Mouse (Mus musculus): ENCODE measurements around the gene Kctd2.
"Not testable (repeated sequence)": the region's sequence is repeated elsewhere in the genome, so short reads cannot be mapped to it uniquely, and the experiment has no call there.

Gene Kctd2

DNA sequence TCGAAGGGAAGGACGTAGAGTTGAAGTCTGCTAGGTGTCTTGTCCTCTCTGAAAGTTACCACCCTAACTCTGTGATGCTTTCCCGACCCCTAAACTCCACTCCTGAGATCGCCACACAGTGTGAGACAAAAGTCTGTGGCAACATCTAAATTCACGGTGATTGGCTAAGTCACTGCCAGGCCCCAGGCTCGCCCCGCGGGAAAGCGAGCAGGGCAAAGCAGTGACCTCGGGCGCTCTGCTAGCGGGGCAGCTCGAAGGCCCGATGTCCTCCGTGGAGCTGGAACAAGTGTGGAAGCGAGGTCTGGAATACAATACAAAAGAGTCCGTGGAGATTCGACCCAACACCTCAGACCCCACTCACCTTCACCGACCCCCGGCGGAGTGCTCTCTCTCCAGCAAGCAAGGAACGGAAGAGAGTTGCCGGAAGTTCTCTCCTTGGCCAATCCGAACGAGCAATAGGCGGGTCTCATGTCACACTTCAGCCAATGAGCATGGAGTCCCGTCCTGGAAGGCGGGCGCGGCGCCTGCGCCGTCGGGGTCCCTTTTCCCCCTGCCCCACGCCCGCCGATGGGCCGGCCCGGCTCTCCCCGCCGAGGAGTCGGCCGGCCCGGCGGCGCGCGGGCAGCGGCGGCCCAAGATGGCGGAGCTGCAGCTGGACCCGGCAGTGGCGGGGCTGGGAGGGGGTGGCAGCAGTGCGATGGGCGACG, at the start of gene Kctd2, which contains the start of gene Atp5h:
TSS of gene Kctd2 (plus strand) at position 598 of the 707 bp plus-strand sequence.
TSS of gene Atp5h (minus strand) at position 432 of the 707 bp plus-strand sequence.
- peak; percentile 86 to 94 for DNase-seq (ENCODE audit: low spot score in 2 of 2)

- no peak for DNase-seq (ENCODE audit: low spot score in 2 of 2)
Observed at GRCm38 (mm10) chr11:115370368-115370767, 49.6 kb upstream of the Kctd2 start.

- DNase-seq (ENCODE audit: low spot score in 2 of 2): no peak
Observed at GRCm38 (mm10) chr11:115371354-115371753, 48.6 kb upstream of the Kctd2 start.

DNA sequence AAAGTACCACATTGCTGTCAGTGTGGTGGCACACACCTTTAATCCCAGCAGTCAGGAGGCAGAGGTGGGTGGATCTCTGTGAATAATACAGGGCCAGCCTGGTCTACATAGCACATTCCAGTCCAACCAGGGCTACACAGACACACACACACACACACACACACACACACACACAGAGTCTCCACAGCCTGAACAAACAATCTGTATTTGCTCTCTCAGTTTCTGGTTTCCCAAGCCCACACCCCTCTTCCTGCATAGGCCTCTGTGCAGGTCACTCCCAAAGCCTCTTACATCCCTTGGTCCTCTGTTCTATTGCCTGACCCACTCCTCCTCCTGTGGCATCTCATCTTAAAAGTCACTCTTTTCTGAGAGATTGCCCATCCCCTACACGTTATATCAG, 47.9 kb upstream of the Kctd2 start:
- DNase-seq (ENCODE audit: low spot score in 2 of 2): no peak

DNA sequence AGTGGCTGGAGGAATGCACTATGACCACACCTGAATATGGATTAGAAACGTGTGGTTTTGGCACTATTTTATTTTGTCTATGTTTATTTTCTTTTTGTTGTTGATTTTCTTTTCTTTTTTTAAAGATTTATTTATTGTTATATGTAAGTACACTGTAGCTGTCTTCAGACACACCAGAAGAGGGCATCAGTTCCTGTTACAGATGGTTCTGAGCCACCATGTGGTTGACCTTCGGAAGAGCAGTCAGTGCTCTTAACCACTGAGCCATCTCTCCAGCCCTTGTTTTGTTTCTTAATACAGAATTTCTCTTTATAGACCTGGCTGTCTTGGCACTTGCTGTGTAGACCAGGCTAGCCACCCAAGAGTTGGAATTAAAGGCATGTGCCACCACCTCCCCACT, 47.2 kb upstream of the Kctd2 start:
- no peak for DNase-seq (ENCODE audit: low spot score in 2 of 2)

DNA sequence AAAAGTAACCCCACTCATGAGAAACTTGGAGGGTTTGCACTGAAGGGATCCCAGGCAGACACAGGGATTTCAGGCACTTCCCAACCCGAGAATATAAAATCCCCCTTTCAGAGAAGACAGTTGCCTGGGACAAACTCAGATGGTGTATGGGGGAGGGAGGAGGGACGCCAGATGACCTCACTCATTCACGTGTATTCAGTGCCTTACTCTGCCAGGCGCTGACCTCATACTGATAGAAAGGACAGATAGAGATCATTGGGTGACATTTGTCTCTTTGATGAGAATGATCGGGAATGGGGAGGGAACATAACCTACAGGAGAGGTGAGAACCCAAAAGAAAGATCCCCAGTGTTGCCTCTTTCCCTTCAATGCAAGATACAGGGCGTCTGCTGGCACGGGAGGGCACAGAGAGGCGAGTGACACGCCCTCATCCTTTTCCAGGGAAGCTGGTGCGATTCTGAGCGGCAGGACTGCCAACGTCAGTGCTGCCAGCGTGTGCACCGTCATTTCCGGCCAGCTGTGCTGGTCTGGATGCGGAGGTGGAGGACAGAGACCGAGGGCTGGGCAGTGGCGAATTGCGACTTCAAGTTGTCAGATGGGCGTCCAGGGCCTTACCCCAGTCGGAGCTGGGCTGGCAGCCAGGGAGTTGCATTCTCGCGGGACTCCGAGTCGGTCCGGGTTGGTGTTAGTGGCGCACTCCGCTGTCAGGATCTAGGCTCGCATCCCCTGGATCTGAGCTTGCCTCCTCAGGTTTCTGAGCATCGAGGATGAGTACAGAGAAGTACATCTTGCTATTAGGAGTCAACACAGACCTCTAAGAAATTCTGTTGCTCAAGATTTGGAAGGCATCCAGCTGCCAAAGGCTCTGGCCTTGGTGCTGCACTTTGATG, 45.9 kb upstream of the Kctd2 start:
- peak in 1 of 2 experiments; percentile 37 for DNase-seq (ENCODE audit: low spot score in 2 of 2)

DNA sequence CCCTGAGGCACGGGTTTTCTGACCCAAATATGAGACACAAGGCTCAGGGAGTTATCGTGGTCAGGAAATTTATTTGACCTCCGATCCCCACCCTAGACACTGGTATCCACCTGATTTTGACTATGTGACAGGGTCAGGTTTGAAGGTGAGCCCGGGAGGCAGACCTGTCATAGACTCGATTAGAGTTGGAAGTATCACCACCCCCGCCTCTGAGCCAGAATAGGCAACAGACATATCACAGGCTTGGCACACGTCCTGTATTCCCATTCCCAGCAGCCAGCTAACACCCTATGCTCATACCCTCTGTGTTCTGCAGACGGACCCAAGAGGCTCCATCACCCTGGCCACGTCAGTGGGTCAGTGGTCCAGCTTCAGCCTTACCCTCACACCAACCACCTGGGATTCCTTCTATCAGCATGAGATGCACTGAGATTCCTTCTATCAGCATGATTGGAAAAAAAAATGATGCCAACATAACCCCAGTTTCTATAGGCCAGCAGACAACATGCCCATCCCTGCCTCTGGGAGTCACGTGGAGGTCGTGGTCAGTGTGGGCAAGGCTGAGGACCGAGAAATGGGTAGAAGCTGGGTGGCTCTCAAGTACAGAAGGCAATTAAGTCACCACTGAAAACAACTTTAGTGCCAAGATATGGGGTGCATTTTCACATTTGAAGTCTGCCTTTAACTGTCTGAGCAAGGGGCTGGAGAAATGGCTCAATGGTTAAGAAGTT, 45.1 kb upstream of the Kctd2 start:
- no peak for DNase-seq (ENCODE audit: low spot score in 2 of 2)

- DNase-seq (ENCODE audit: low spot score in 2 of 2): no peak
Observed at GRCm38 (mm10) chr11:115376722-115377121, 43.2 kb upstream of the Kctd2 start.

GRCm38 (mm10) chr11:115377254-115377653, 42.7 kb upstream of the Kctd2 start:
- no peak for DNase-seq (ENCODE audit: low spot score in 2 of 2)

GRCm38 (mm10) chr11:115377854-115378253, 42.1 kb upstream of the Kctd2 start:
- no peak for DNase-seq (ENCODE audit: low spot score in 2 of 2)

DNA sequence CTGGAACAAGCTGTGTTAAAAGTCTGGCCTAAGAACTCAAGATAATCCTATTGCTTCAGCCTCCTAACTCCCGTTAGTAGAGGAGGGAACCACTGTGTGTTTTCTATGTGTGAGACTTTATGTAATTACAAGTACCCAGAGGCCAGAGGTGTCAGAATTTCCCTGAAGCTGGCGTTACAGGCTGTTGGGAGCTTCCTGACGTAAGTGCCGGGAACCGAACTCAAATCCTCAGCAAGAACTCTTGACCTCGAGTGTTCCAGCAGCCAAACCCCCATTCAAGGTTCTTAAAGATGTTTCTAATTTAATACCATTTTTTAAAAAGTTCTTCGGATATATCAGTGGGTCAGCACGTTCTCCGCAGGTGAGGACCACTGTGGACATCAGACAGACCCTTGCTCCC, 38.7 kb upstream of the Kctd2 start:
- no peak for DNase-seq (ENCODE audit: low spot score in 2 of 2)

GRCm38 (mm10) chr11:115381743-115382539, 38.0 kb upstream of the Kctd2 start, which contains the start of gene Cdr2l:
Cdr2l (plus strand) TSS chr11:115381916.
- peak in 1 of 2 experiments; percentile 50 for DNase-seq (ENCODE audit: low spot score in 2 of 2)

DNA sequence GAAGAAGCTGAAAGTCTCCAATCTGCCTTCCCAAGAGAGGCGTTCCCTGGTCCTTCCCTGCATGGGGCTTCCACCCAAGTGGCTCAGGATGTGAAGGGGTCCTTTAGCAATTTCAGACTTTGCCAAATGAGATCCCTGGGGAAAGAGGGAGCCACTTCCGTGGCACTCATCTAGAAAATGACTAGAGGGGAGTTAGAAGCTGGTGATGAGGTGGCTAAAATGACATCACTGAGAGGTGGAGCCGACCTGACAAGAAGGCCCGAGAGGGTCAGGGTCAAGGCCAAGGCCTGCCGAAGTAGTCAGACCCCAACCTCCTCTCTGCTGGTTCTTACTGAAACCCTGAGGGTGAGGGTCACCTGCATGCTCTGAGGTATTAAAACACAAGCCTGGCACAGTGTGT, 37.0 kb upstream of the Kctd2 start:
- no peak for DNase-seq (ENCODE audit: low spot score in 2 of 2)

DNA sequence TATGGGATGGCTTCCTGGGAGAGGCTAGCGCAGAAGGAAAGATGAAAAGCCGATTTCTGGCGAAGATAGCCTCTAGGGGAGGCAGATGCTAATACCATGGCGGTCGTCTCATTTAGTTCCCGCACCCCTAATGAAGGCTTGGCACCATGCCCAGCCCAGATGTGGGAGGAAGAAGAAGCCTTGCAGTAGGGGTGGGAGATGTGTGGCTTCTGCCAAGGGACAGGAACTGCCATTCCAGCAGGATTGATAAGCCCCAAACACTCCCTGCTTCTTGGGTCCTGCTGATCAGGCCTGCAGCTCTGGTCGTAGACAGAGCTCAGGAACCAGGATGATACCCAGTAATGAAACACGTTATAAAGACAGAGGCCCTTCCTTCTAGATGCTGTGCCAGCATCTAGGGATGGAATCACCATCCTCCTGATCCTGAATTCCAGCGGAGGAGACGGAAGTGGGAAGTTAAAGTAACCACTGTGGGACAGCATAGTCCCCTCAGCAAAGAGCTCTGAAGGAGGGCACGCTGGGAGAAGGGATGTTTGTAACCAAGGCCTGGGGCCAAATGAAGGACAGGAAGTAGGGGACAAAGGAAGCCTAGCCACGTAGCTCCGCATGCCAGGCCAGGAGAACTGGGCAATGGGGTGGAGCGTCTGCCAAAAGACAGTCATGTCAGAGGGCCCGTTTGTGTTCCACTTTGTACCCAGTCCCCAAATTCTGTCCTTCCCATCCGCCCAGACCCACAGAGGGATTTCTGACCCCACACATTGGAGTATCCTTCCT, 36.0 kb upstream of the Kctd2 start:
- DNase-seq (ENCODE audit: low spot score in 2 of 2): no peak

DNA sequence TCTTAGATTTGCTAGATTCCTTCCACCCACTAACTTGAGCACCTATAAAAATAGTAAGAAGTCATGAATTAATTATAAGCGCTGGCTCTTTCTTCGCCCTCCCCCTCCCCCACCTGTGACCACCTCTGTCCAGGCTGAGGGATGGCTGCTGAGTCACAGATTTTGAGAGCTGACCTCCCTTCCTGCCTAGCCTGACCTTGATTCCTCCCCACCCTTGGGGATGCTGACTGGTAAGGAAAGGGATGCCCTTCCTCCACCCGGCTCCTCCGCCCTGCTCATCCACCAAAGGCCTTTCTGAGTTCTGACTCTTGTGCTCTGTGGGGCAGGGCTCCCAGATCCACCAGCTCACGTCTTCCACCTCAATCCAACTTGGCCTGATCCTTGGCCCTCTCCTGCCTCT, 35.3 kb upstream of the Kctd2 start:
- DNase-seq (ENCODE audit: low spot score in 2 of 2): no peak

DNA sequence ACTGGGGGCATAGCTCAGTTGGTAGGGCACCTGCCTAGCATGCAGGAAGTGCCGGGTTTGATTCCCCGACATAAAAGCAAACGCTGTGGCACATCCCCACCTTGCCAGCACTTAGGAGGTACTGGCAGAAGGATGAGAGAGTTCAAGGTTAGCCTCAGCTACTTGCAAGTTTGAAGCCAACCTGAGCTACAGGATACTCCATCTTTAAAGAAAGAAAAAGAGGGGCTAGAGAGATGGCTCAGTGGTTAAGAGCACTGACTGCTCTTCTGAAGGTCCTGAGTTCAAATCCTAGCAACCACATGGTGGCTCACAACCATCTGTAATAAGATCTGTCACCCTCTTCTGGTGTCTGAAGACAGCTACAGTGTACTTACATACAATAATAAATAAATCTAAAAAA, 33.1 kb upstream of the Kctd2 start:
- DNase-seq (ENCODE audit: low spot score in 2 of 2): not testable (repeated sequence)

DNA sequence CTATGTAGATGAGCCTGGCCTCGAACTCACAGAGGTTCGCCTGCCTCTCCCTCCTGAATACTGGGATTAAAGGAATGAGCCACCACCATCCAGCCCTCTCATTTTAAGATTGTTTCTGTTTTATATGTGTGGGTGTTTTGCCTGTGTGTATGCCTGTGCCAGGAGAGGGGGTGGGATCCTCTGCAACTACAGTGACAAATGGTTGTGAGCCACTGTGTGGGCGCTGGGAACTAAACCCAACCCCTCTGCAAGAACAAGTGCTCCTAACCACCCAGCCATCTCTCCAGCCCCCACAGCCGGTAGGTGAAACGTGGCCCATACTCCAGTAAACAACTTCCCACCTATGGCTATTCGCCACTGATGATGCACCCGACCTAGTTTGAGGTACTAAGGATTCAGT, 28.6 kb upstream of the Kctd2 start:
- no peak for DNase-seq (ENCODE audit: low spot score in 2 of 2)

DNA sequence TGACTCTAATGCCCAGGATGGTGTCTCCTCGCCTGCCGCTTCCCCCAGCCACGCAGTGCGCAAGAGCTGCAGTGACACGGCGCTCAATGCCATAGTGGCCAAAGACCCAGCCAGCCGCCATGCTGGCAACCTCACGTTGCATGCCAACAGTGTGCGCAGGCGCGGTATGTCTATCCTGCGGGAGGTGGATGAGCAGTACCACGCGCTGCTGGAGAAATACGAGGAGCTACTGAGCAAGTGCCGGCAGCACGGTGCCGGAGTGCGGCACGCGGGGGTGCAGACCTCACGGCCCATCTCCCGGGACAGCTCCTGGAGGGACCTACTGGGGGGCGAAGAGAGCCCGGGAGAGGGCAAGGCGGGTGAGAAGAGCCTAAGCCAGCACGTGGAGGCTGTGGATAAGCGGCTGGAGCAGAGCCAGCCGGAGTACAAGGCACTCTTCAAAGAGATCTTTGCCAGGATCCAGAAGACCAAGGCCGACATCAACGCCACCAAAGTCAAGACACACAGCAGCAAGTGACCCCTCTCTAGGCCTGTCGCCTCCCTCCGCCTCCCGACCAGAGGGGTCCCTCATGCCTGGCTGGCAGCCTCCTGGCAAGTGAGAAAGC, 26.1 kb upstream of the Kctd2 start:
- no peak for DNase-seq (ENCODE audit: low spot score in 2 of 2)

DNA sequence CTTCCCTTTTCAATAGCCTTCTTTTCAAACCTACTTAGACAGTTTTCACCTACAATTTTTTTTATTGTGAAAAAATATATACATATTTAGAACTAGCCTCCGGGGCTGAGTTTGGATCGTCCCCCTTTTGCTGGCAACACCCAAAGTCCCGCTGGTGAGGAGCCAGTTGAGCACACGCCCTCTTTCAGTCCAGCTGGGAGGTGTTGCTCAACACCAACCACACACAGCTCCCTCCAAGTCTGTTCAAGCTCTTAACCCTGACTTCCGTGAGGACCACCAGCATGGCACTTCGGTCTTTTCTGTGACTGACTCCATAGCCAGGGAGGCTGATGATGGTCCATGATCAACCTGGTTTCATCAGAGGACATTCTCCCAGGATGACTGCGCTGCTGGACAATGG, 21.8 kb upstream of the Kctd2 start:
- no peak for DNase-seq (ENCODE audit: low spot score in 2 of 2)

GRCm38 (mm10) chr11:115400126-115400525, 19.8 kb upstream of the Kctd2 start:
- no peak for DNase-seq (ENCODE audit: low spot score in 2 of 2)
